Mouse (Mus musculus): ENCODE measurements around the gene Utp15. TPM values are rescaled to one million over a fixed set of nuclear protein-coding genes. Genes with fewer than 3 reads are reported as not detected.

Gene Utp15
- polyA plus RNA-seq, 1 experiment = 22.8 TPM

DNA sequence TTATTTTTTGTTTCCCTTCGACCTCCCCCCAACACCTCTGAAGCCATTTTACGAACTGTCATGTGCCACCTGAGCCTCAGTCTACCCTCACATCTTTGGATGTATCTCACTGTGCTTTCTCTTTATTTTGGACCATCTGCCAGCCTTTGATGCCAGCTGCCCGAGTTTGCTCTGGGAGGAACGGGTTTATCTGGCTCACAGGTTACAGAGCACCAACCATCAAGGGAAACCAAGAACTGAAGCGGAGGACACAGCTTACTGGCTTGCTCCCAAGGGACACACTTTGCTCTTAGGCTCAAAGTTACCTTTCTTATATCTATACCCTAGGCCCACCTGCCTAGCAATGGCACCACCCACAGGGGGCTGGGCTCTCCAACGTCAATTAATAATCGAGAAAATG, 17.5 kb downstream of the Utp15 start:
- TF ChIP-seq CTCF (IDR thresholded peaks at IDR 0.05; ENCODE audit: borderline replicate concordance, extremely low read depth, insufficient read depth, insufficient read length) = no peak
- TF ChIP-seq POLR2A (IDR thresholded peaks at IDR 0.05; ENCODE audit: borderline replicate concordance, extremely low read depth, insufficient read depth, insufficient read length, poor library complexity, severe bottlenecking) = no peak

DNA sequence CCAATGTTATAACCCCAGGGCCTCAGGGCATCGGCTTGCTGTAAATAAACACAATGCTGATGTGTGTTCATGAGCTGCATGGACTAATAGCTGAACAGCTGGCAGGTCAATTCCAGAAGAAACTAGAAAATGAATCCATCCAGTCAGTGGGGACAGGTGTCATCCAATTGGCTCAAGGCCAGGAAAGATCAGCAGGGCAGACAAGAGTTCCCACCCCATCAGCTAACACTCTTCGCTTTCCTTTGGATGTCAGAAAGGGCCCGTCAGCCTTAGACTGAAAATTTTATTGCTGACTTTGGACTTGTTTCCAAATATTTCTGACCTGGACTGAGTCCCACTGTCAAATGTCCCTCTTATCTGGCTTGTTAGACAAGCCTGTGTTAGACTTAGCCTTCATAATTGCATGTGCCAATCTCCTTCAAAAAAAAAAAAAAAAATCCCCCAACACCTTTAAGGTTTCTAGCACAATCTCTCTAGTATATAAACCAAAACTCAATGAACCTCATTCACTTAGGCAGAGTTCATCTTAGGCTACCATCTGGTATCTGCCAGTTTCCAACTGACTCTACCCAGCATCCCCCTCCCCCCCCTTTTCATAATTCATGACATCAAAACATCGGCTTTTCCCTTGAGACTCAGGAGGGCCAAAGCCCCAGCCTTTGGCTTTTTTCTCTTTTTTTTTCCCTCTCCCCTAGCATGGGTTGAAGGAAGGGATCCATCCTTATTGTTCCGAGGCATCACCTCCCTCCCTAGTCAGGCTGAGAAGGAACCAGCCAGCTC, 18.1 kb downstream of the Utp15 start:
- no peak for TF ChIP-seq POLR2A (IDR thresholded peaks at IDR 0.05; ENCODE audit: borderline replicate concordance, extremely low read depth, insufficient read depth, insufficient read length, poor library complexity, severe bottlenecking)
- DNase-seq (ENCODE audit: low read depth) = peak; percentile 31

More for the DNA sequence above, 17.5 kb downstream of the Utp15 start:
- DNase-seq (ENCODE audit: low read depth) = no peak

DNA sequence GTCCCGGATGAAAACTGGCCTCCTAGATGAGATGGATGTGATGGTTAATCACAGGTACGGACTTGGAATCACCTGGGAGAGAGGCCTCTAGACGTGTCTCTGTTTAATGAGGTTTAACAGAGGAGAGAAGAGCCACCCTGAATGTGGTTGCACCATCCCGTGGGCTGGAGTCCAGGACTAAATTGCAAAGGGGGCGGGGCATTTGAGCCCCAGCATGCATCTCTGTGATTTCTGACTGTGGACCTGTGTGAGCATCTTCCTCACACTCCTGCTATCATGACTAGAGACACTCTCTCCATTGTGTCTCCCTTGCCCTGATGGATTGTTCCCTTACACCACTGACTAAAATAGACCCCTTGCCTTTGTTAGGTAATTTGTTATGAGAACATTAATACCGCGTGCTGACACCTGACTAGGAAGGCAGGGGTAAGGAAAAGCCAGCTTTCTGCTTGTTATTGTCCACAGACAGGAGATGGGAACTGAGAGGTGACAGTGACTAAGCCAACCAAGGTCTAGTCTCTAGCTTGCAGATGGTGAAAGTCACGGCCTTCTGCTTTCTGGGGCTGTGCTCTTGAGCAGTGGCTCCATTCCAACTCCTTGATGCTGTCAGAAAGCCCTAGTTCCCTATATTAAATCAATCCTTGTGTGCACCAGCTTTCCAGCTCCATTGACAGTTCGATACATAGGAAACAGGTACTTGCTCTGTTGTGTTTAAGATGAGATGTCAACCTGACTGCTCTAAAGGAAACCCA, 21.1 kb downstream of the Utp15 start:
- no peak for DNase-seq (ENCODE audit: low read depth)
- no peak for TF ChIP-seq CTCF (IDR thresholded peaks at IDR 0.05; ENCODE audit: borderline replicate concordance, extremely low read depth, insufficient read depth, insufficient read length)
- no peak for TF ChIP-seq POLR2A (IDR thresholded peaks at IDR 0.05; ENCODE audit: borderline replicate concordance, extremely low read depth, insufficient read depth, insufficient read length, poor library complexity, severe bottlenecking)

DNA sequence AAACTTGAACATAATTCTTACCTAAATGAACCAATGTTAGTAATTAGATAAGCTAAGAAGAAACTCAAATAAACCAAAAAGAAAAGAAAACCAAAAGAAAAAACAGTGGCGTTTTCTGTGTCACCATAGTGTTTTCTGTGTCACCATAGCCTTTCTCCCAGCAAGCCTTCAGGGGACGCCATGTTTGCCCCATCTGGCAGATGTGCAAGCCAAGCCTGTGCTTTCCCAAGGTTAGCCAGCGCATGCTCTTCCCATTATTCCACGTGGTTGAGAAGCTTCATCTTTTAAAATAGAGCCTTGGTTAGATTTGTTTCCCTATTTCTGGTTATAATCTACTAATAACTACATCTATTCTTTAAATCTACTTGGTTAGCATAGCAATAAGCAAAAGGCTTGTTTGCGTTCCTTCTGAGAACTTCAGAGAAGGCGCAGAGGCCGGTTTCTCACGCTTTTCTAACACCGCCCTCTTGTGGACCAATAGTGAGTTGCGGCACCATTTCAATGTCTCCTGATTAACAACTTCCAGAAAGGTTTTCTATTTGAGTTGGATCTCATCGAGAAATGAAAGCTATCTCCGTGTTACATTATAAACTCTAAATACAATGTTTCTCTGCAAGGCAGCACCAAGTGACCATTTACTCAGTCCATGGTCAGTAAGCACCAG, 22.7 kb downstream of the Utp15 start:
- peak; percentile 83 for DNase-seq (ENCODE audit: low read depth)
- TF ChIP-seq POLR2A (IDR thresholded peaks at IDR 0.05; ENCODE audit: borderline replicate concordance, extremely low read depth, insufficient read depth, insufficient read length, poor library complexity, severe bottlenecking) = no peak
- peak; percentile 89 for TF ChIP-seq CTCF (IDR thresholded peaks at IDR 0.05; ENCODE audit: borderline replicate concordance, extremely low read depth, insufficient read depth, insufficient read length)

DNA sequence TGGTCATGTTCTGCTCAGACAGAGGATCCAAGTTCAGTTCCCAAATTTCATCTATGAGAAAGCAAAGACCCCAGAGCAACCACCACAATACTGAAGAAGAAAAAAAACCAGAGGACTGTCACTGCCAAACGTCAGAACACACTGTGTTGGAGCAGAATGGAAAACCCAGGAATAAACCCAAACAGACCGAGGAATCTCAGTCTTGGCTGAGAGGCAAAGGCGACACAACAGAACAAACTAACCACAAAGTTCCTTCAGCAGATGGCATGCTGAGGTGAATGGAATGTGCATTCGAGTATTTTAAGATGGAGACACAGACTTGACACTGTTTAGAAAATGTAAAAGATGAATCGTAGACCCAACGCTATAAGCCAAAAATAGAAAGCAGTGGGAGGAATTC, 27.4 kb downstream of the Utp15 start:
- TF ChIP-seq POLR2A (IDR thresholded peaks at IDR 0.05; ENCODE audit: borderline replicate concordance, extremely low read depth, insufficient read depth, insufficient read length, poor library complexity, severe bottlenecking) = no peak
- no peak for TF ChIP-seq CTCF (IDR thresholded peaks at IDR 0.05; ENCODE audit: borderline replicate concordance, extremely low read depth, insufficient read depth, insufficient read length)
- no peak for DNase-seq (ENCODE audit: low read depth)

DNA sequence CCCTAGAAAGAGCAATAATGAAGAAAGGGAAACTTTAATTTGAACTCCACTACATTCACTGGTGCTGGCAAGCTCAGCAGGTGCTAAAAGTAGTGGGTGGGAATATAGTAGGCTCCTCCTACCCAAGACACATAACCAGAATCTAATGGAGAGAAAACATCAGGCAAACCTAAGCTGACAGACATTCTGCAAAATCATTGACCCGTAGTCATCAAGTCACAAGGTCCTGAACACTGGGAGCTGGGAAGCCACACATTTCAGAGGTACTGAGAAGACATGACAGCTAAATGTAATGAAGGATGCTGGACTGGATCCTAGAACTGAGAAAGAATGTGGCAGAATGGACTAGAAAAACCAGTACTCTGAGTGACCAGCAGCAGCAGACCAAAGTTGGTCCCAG, 32.3 kb downstream of the Utp15 start:
- TF ChIP-seq CTCF (IDR thresholded peaks at IDR 0.05; ENCODE audit: borderline replicate concordance, extremely low read depth, insufficient read depth, insufficient read length) (no peak), POLR2A (IDR thresholded peaks at IDR 0.05; ENCODE audit: borderline replicate concordance, extremely low read depth, insufficient read depth, insufficient read length, poor library complexity, severe bottlenecking) (no peak)
- no peak for DNase-seq (ENCODE audit: low read depth)

DNA sequence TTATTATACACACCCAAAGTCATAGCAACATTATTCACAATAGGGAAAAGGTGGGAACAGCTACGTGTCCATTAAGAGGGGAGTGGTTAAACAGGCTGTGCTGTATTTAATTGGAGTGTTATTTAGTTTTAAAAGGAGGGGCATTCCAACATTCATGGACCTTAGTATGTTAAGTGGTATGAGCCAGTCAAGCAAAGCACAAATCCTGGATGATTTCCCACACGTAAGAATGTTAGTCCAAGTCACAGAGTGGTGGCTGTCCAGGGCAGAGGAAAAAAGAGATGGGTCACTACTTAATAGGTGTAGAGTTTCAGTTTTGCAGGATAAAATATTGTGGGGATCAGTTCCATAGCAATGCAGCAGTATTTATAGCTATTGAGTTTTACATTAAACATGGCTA, 36.6 kb downstream of the Utp15 start:
- TF ChIP-seq POLR2A (IDR thresholded peaks at IDR 0.05; ENCODE audit: borderline replicate concordance, extremely low read depth, insufficient read depth, insufficient read length, poor library complexity, severe bottlenecking) (no peak), CTCF (IDR thresholded peaks at IDR 0.05; ENCODE audit: borderline replicate concordance, extremely low read depth, insufficient read depth, insufficient read length) (no peak)

DNA sequence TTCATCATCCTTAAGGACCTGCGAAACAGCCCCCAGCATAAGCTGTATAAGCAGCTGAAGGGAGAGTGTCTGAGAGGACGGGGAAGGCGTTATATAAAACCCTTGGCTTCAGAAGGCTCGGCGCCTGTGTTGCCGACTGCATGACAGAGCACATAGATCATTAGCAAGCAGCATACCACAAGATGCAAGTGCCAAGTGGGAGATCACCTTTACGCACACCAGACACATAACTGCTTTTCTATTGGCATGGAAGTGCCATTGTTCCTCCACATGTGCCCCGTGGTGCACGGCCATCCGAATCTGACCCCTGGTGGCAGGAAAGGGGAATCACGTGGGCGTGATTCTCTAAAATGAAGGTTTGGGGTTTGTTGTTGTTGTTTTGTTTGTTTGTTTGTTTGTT, 40.0 kb downstream of the Utp15 start:
- no peak for TF ChIP-seq POLR2A (IDR thresholded peaks at IDR 0.05; ENCODE audit: borderline replicate concordance, extremely low read depth, insufficient read depth, insufficient read length, poor library complexity, severe bottlenecking)
- TF ChIP-seq CTCF (IDR thresholded peaks at IDR 0.05; ENCODE audit: borderline replicate concordance, extremely low read depth, insufficient read depth, insufficient read length) = peak; percentile 83

More for the DNA sequence above, 36.6 kb downstream of the Utp15 start:
- no peak for DNase-seq (ENCODE audit: low read depth)

DNA sequence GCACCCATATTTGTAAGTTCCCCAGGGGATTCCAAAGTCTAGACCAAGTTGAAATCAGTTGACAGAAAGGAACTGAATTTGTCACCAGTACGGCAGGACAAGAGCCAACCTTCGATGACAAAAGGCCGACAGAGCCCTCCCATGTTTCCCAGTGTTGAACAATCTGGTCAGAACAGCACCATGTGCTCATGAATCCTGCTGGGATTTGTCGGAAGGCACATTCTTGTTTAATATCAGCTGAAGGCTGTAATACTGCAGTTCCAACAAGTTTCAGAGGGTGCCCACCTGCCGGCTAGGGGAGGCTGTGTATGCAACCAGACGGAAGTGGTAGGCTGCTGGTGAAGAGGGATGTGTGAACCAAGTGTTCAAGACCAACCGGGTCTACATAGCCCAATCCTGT, 52.7 kb downstream of the Utp15 start:
- TF ChIP-seq CTCF (IDR thresholded peaks at IDR 0.05; ENCODE audit: borderline replicate concordance, extremely low read depth, insufficient read depth, insufficient read length) (no peak), POLR2A (IDR thresholded peaks at IDR 0.05; ENCODE audit: borderline replicate concordance, extremely low read depth, insufficient read depth, insufficient read length, poor library complexity, severe bottlenecking) (no peak)
- no peak for DNase-seq (ENCODE audit: low read depth)

More for the DNA sequence above, 40.0 kb downstream of the Utp15 start:
- DNase-seq (ENCODE audit: low read depth) = peak; percentile 64

DNA sequence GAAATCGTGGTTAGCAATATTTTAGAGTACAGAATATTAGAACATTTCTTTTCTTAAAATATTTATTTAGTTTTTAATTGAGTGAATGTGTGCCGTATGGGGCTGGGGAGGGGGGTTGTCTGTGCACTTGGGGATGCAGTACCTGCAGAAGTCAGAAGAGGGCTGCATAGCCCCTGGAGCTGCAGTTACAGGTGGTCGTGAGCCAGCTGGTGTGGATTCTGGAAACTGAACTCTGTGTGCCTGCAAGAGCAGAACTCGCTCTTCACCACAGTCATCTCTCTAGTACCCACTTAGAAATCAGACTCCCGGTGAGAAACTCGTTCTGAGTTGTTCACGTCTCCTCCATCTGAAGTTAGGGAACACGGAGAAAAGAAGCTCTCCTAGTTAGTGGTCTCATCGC, 54.0 kb downstream of the Utp15 start:
- DNase-seq (ENCODE audit: low read depth) = peak; percentile 59
- TF ChIP-seq POLR2A (IDR thresholded peaks at IDR 0.05; ENCODE audit: borderline replicate concordance, extremely low read depth, insufficient read depth, insufficient read length, poor library complexity, severe bottlenecking) (no peak), CTCF (IDR thresholded peaks at IDR 0.05; ENCODE audit: borderline replicate concordance, extremely low read depth, insufficient read depth, insufficient read length) (peak; percentile 68)

DNA sequence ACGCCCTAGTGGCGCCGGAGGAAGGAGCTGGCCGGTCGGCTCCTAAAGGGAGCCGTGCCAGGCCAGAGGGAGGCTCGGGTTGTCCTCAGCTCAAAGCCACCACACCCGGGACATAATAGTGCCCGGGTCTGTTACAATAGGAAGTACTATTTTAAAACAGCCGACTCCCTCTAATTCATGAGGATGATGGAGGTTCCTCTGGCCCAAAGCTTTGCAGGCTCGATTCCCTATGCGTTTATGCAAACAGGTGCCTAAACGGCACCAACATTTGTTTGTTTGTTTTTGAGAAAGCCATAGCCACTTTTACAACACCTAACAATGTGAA, 56.3 kb downstream of the Utp15 start:
- no peak for TF ChIP-seq CTCF (IDR thresholded peaks at IDR 0.05; ENCODE audit: borderline replicate concordance, extremely low read depth, insufficient read depth, insufficient read length)
- DNase-seq (ENCODE audit: low read depth) = no peak
